Mouse (Mus musculus) intestine, postnatal 0 days (tissue): ENCODE data around the gene Rhod. TPM values are rescaled to one million over a fixed set of nuclear protein-coding genes. Genes with fewer than 3 reads are reported as not detected.
"Not testable (repeated sequence)": the region's sequence is repeated elsewhere in the genome, so short reads cannot be mapped to it uniquely, and the experiment has no call there.

Experiments used
- ATAC-seq: fragments of 200-750 bp; cut with Nextera tagmentation; 2 replicates; pipeline ENCODE4 v1.8.0; 2017; ENCODE audit warnings: mild to moderate bottlenecking, moderate TSS enrichment, moderate library complexity
- H3K27ac ChIP-seq: fragments of 300-500 bp; sonication (generic); 2 replicates; pipeline ENCODE4 v1.5.1; 2014; ENCODE audit warnings: mild to moderate bottlenecking, low read depth, low read length, moderate library complexity
- H3K27me3 ChIP-seq: fragments of 300-500 bp; sonication (generic); replicated peaks from 2 replicates; pipeline ENCODE4 v1.6.1; 2014; ENCODE audit warnings: low read length, mixed read lengths; ENCODE audit not compliant: control insufficient read depth, insufficient read depth
- H3K36me3 ChIP-seq: fragments of 300-500 bp; sonication (generic); 2 replicates; pipeline ENCODE4 v1.6.1; 2014; ENCODE audit warnings: mild to moderate bottlenecking, moderate library complexity; ENCODE audit not compliant: control insufficient read depth, insufficient read depth
- H3K4me1 ChIP-seq: fragments of 300-500 bp; sonication (generic); replicated peaks from 2 replicates; pipeline ENCODE4 v1.6.1; 2014; ENCODE audit warnings: antibody characterized with exemption, low read length, mixed read lengths; ENCODE audit not compliant: control insufficient read depth, insufficient read depth
- H3K4me2 ChIP-seq: fragments of 300-500 bp; sonication (generic); replicated peaks from 2 replicates; pipeline ENCODE4 v1.6.1; 2014; ENCODE audit warnings: low read depth, mild to moderate bottlenecking, moderate library complexity
- H3K4me3 ChIP-seq: fragments of 300-500 bp; sonication (generic); 2 replicates; pipeline ENCODE4 v1.5.1; 2014; ENCODE audit warnings: low read depth, low read length
- H3K9ac ChIP-seq: fragments of 300-500 bp; sonication (generic); 2 replicates; pipeline ENCODE4 v1.6.1; 2014; ENCODE audit warnings: mild to moderate bottlenecking, low read depth, low read length
- H3K9me3 ChIP-seq: fragments of 300-500 bp; sonication (generic); 2 replicates; pipeline ENCODE4 v1.6.1; 2016; ENCODE audit warnings: mixed run types; ENCODE audit not compliant: control insufficient read depth
- CTCF ChIP-seq: sonication (generic); IDR thresholded peaks from 2 replicates; pipeline ENCODE4 v1.5.1; 2016; ENCODE audit warnings: low read depth, mild to moderate bottlenecking, control low read depth, antibody characterized with exemption, moderate library complexity
- whole genome bisulfite sequencing: fragments of 180-500 bp; shearing (Covaris S2); extraction: QIAGEN DNeasy Blood & Tissue Kit; methylation state at CpG from one replicate; pipeline ENCODE4 v1.1.7; 2014; 5-methylcytosine and 5-hydroxymethylcytosine counted together
- polyA plus RNA-seq: library from polyadenylated mRNA; unstranded; fragments of >200 nt; fragmentation: Nextera tagmentation; extraction: Ambion mirVana; gene quantifications from 2 replicates; pipeline ENCODE4 v1.2.1, GENCODE M21; 2015

Rhod gene
- polyA plus RNA-seq, 1 experiment from 2014 or later = 60.3 TPM

DNA sequence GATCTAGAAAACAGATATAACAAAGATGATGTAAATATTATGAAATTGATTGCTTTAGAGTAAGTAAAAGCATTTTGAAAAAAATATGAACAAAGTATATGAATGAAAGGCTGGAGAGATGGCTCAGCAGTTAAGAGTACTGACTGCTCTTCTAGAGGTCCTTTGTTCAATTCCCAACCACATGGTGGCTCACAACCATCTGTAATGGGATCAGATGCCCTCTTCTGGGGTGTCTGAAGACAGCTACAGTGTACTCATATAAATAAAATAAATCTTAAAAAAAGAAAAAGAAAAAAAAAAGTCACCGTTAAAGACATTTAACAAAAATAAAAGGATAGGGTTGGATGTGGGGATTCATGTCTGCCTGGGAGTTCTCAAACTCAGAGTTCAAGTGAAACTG lies 56.9 kb downstream of the Rhod start:
- H3K4me1 ChIP-seq, H3K27ac ChIP-seq, H3K4me2 ChIP-seq, H3K9ac ChIP-seq, H3K4me3 ChIP-seq, H3K27me3 ChIP-seq, H3K9me3 ChIP-seq, ATAC-seq: not testable (repeated sequence)
- peak; percentile 27; the same call in 1 of the 2 replicates for TF ChIP-seq CTCF
- H3K36me3 ChIP-seq = peaks cover 10% of the 10 kb centered on the region; the same call in 1 of the 2 replicates
- 74% methylated on average over 1 of the region's 1 CpGs for WGBS

Other genes starting within 250 kb of the Rhod start
- gene Tbc1d10c, start 248.1 kb downstream of the Rhod start, polyA plus RNA-seq = 2.0 and 2.3 TPM in 2 replicates
- gene Ppp1ca, start 247.4 kb downstream of the Rhod start, polyA plus RNA-seq = 370 and 382 TPM in 2 replicates
- 12.3 and 13.5 TPM in 2 replicates for gene Rad9a, start 237.8 kb downstream of the Rhod start, polyA plus RNA-seq
- gene Clcf1, start 225.2 kb downstream of the Rhod start, polyA plus RNA-seq = 2.4 and 2.5 TPM in 2 replicates
- not detected in 2 replicates for gene AC109138.7, start 225.1 kb downstream of the Rhod start, polyA plus RNA-seq
- gene Pold4, start 207.5 kb downstream of the Rhod start, polyA plus RNA-seq = 81.5 and 87.8 TPM in 2 replicates
- gene Ssh3, start 170.3 kb downstream of the Rhod start, polyA plus RNA-seq = 18.1 and 18.5 TPM in 2 replicates
- gene Ankrd13d, start 156.3 kb downstream of the Rhod start, polyA plus RNA-seq = 2.0 and 2.4 TPM in 2 replicates
- 14.4 and 18.5 TPM in 2 replicates for gene Grk2, start 133.2 kb downstream of the Rhod start, polyA plus RNA-seq
- gene Kdm2a, start 41.1 kb downstream of the Rhod start, polyA plus RNA-seq = 21.0 and 21.2 TPM in 2 replicates
- gene Syt12, start 38.0 kb upstream of the Rhod start, polyA plus RNA-seq = 0.23 and 0.26 TPM in 2 replicates
- 156 and 165 TPM in 2 replicates for gene 2010003K11Rik, start 59.2 kb upstream of the Rhod start, polyA plus RNA-seq
- 6.1 and 7.0 TPM in 2 replicates for gene Pcx, start 71.0 kb upstream of the Rhod start, polyA plus RNA-seq
- 4.6 and 4.8 TPM in 2 replicates for gene Lrfn4, start 176.2 kb upstream of the Rhod start, polyA plus RNA-seq
- gene Rce1, start 186.2 kb upstream of the Rhod start, polyA plus RNA-seq = 37.0 and 37.4 TPM in 2 replicates